Mouse (Mus musculus) embryonic fibroblast, embryonic 13.5 days (primary cell): ENCODE data around the gene Gm48552. TPM values are rescaled to one million over a fixed set of nuclear protein-coding genes. Genes with fewer than 3 reads are reported as not detected.

ENCODE experiments used
- H3K27ac ChIP-seq: 2 replicates; pipeline ENCODE4 v1.5.1; 2012; ENCODE audit warnings: low read length, control low read depth, inconsistent platforms; ENCODE audit not compliant: insufficient read depth
- H3K4me1 ChIP-seq: 2 replicates; pipeline ENCODE4 v1.6.1; 2011; ENCODE audit warnings: low read length; ENCODE audit not compliant: control insufficient read depth, insufficient read depth
- H3K4me3 ChIP-seq: 2 replicates; pipeline ENCODE4 v1.5.1; 2011; ENCODE audit warnings: mild to moderate bottlenecking, control low read depth, low read length; ENCODE audit not compliant: insufficient read depth
- CTCF ChIP-seq: IDR thresholded peaks from 2 replicates; pipeline ENCODE4 v1.5.1; 2011; ENCODE audit warnings: mild to moderate bottlenecking, control low read depth, low read length, moderate library complexity, borderline replicate concordance; ENCODE audit not compliant: insufficient read depth
- POLR2A ChIP-seq: IDR thresholded peaks from 2 replicates; pipeline ENCODE4 v1.6.1; 2011; ENCODE audit warnings: low read depth, mild to moderate bottlenecking, control low read depth, low read length, moderate library complexity
- polyA plus RNA-seq: library from polyadenylated mRNA; stranded (reverse); fragments of >200 nt; gene quantifications from 2 replicates; pipeline ENCODE4 v1.2.4, GENCODE M21; 2011; ENCODE audit warnings: low read depth; ENCODE audit not compliant: missing spikeins, insufficient read length

The Gm48552 gene
- polyA plus RNA-seq, 1 experiment = not detected

DNA sequence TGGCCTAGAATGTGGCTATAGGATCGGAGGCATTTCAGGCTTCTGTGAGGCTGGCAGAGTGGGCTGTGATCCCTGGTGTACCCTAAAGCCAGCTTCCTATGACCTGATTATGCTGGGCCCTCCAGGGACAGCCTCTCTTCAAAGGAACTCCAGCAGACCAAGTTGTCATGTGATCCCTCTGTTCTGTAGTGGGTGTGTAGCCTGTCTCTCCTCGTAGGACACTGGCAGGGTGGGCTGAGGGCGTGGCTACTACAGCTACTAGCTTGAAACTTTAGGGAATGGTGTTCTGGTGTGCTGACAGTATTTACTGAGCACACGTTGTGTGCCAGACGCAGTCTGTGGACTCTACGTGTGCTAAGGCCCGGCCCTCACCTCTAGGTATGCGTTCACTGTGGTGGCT, 28.1 kb upstream of the Gm48552 start:
- Histone ChIP-seq H3K4me1 (0 out of 2 replicates have a peak, but pooled peaks cover 2% of the 10 kb centered on the region), H3K27ac (no peak overlapping the region), H3K4me3 (no peak overlapping the region)
- TF ChIP-seq CTCF (no peak), POLR2A (no peak)

DNA sequence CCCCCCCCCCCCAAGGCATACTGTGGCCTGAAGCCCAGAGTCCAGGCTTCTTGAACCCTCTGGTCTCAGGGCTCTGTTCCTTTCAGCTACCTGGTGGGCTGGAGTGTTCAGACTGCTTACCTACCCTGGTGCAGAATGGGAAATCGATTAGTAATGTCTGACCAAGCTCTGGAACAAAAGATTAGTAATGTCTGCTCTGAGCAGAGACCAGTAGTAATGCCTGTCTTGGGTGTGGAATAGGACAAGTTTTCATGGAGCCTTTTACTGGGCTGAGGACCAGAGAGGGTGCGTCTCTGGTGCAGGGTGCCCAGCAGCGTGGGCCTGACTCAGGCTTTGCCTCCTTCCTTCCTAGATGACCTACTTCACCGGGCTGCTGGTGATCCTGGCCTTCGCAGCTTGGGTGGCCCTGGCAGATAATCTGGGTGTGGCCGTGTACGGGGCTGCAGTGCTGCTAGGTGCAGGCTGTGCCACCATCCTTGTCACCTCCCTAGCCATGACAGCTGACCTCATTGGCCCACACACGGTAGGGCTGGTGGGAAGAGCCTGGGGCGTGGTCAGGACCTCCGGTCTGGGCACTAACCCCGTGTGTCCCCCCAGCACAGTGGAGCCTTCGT, 26.4 kb upstream of the Gm48552 start:
- no peak overlapping the region for H3K27ac ChIP-seq
- H3K4me3 ChIP-seq = no peak overlapping the region
- H3K4me1 ChIP-seq = no peaks in the 10 kb centered on the region
- TF ChIP-seq CTCF = no peak
- no peak for TF ChIP-seq POLR2A

DNA sequence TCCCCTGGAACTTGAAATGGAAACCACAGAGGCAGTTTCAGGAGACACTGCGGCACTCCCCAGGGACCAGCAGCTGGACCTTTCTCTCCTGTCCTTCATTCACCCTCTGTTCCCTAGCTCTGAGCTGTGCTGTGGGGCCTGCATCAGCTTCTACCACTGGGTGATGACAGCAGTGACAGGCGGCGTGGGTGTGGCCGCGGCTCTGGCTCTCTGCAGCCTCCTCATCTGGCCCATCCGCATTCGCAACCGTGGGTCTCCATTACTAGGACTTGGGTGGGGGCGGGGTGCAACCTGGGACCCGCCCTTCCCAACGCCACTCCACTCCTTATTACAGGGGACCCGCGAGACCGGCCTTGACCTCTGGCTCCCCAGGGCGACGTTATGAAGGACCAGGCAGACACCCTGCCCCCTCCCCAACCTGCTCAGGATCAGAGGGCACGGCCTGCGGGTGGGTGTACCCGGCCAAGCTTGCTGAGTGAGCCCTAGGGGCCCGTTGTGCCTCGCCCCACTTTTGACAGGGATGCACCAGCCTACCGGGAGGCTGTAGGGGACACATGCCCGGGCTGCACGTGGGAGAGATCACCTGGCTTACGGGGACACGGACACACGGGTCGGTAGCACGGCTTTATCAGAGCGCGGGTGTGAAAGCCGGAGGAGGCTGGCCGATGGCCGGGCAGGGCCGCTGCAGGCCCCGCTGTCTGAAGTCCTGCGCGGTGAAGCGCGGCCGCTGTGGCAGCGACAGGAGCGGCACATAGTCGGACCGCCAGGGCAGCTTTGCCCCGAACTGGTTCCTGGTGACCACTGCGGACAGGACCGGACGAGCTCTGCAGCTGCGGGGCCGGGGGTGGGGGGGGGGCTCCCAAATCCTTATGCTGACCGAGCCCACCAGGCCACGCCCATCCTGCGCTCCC, 25.1 kb upstream of the Gm48552 start:
- TF ChIP-seq POLR2A (no peak), CTCF (no peak)
- Histone ChIP-seq H3K4me3 (no peak overlapping the region), H3K4me1 (no peaks in the 10 kb centered on the region), H3K27ac (no peak overlapping the region)

DNA sequence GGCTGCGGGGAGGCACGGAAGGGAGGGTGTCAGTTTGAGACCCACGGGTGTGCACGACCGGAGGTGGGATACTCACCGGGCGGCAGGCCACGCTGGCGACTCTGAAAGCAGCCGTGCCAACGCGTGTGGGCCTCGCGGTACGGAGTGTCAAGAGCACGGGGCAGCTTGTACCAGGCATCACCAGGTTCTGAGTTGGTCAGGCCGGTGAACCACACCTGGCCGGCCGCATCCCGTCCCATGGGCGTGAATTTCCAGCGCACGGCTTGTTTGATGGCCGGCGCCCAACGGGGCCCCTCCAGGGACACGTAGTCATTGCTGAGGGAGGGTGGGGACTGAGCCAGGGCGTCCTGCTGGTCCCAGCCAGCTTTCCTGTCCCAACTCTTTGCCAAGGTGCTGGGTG, 24.1 kb upstream of the Gm48552 start:
- no peaks in the 10 kb centered on the region for H3K4me1 ChIP-seq
- no peak overlapping the region for H3K4me3 ChIP-seq

DNA sequence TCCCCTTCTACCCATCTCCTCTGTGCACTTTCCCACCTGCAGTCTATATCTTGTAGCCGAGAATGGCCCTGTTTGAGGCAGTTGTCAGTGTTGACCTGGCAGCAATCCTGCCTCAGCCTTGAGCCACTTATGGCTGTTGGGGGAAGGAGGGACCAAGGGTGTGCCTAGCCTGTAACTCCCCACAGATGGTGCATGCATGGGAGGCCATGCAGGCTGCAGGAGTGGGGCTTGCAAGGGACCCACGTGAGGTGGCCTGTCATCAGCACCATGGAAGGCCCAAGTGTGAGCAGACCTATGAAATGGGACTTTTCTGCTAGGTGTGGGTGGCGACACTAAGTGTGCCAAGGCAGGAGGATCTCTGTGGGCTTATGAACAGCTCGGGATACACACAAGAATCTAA, 23.7 kb upstream of the Gm48552 start:
- H3K27ac ChIP-seq = no peak overlapping the region
- H3K4me1 ChIP-seq = no peaks in the 10 kb centered on the region
- no peak for TF ChIP-seq CTCF
- TF ChIP-seq POLR2A = peak; percentile 39; the same call in 1 of the 2 replicates
- H3K4me3 ChIP-seq = no peak overlapping the region

More for the DNA sequence above, 24.1 kb upstream of the Gm48552 start:
- TF ChIP-seq POLR2A (no peak), CTCF (no peak)
- no peak overlapping the region for H3K27ac ChIP-seq

DNA sequence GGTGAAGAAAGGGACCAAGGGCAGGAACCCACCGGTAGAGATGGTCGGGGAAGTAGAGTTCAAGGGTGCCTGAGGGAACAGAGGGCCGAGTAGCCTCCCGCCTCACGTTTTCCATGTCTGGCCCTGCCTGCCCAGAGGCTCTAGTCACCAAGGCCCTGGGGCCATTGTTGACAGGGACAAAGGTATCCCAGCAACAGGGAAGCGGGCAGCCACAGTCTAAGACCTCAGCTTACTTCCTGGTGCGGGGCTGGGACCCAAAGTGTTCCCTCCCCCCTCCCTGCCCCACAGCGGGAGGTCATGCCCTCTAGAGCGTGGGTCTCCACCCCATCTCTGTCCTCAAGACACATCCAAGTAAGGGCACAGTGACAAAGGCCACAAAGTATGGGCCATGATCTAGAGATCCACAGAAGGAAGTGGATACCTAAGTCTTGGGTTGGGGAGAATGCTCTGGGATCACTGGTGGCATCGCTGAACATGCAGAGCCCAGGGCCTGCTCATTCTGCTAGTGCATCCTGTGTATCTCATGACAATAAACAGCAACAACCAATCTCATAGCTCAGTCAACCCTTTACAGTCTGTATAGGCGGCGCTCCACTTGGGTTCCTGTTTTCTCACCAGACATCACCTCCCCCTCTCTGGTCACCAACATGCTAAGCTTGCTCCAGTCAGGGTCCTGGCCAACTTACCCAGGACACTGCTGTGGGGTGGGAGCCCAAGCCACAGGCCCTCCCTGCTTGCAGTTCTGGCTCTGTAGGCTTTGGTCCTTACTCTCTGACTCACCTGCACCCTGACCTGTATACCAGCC, 22.9 kb upstream of the Gm48552 start, which contains the start of gene 4930404N11Rik:
TSS of gene 4930404N11Rik (minus strand) at position 145 of the 805 bp plus-strand sequence.
- no peak for TF ChIP-seq CTCF
- TF ChIP-seq POLR2A = peak; percentile 18
- H3K4me1 ChIP-seq = no peaks in the 10 kb centered on the region

DNA sequence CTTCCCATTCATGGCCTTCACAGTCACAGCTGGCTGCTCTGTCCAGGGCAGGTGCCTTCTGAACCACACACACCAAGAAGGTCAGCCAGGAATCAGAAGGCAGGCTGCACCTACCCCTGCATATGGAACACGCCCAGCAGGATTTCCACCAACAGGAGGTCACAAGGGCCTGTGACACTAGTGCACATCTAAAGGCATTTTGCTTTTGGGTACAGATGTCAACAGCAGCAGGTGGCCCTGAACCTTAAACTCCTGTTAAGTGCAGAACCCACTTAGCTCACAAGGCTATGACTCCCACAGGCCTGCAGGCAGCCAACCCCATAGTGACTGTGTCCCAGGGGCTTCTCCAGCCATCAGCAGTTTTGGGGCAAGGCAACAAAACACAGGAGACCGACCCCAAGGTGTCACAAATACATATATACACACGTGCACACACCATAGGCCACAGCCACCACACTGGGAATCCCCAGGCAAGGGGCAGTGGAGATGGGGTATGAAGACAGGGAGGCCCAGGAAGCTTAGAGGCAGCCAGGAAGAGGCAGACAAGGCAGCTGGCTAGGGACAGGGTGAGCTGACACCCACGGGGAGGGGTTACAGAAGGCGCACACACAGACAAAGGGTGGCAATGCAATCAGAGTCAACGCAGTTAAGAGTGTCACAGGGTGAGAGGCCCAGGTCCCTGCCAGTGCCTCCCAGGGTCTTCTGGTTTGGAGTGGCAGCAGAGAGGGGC, 22.2 kb upstream of the Gm48552 start:
- H3K27ac ChIP-seq = no peak overlapping the region
- H3K4me3 ChIP-seq = no peak overlapping the region

More for the DNA sequence above, 22.9 kb upstream of the Gm48552 start, which contains the start of gene 4930404N11Rik:
- Histone ChIP-seq H3K27ac (no peak within 1 kb of the TSS), H3K4me3 (no peak within 1 kb of the TSS)

DNA sequence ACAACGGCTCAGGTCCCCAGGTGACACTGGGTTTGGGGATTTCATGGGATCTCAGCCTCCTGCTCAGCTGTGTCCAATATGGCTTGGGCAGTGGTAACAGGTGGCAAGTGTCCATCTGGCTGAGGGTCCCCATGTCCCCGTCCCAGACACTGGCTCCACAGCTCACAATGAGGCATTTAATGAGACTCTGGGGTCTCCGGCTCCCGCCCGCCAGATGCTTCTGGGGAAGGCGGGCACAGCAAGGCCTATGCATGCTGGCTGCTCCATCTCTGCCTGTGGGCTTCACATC, 21.7 kb upstream of the Gm48552 start:
- TF ChIP-seq CTCF = no peak
- no peak for TF ChIP-seq POLR2A
- H3K4me1 ChIP-seq = no peaks in the 10 kb centered on the region
- H3K27ac ChIP-seq = no peak overlapping the region
- no peak overlapping the region for H3K4me3 ChIP-seq

More for the DNA sequence above, 22.2 kb upstream of the Gm48552 start:
- TF ChIP-seq POLR2A = 0 out of 2 replicates have a peak, but pooled peaks have one; percentile 30
- no peak for TF ChIP-seq CTCF
- H3K4me1 ChIP-seq = no peaks in the 10 kb centered on the region

DNA sequence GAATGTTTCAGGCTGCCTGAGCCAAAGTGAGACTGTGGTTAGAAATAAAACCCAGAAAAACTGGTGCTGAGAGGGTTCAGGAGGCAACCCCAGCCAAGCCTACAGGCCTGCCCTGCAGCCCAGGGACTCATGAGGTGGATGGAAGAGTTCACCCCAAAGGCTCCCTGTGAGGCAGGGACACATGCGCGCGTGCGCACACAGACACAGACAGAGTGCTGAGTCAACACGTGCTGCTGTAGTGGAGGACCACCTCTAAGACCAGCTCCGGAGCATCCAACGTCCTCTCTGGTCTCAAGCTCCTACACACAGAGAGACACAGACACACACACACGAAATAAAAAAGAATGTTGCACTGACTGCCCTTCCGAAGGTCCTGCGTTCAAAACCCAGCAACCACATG, 13.5 kb upstream of the Gm48552 start:
- TF ChIP-seq CTCF (no peak), POLR2A (no peak)
- no peak overlapping the region for H3K27ac ChIP-seq
- H3K4me3 ChIP-seq = no peak overlapping the region
- 0 out of 2 replicates have a peak, but pooled peaks cover 4% of the 10 kb centered on the region for H3K4me1 ChIP-seq
